Mouse (Mus musculus): ENCODE measurements at regions not wholly inside any gene's neighbourhood (a gene's known extent, or its start where the extent isn't known, plus 50 kb on each side); places are given as distances from the start of the nearest gene placed in this dataset.

DNA sequence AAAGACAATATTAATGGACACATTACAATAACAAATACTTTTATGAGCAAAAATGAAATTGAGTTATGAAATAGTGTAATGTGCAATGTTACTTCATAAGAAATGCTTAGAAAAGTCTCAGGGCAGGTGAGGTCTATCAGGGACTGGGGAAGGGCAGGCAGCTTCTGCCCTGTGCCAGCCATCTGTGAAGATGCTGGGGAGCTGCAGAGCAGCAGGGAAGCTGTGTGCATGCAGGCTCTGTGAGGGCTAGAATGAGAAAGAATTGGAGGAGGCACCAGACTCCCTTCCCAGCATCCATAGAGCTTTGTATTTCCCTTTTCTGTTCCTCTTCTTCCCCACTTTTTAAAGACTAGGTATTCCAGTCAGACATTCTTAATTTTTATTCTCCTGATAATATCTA is 281.8 kb downstream of the Mef2c start:
- no peak for ATAC-seq (ENCODE audit: low read depth)
- no peak overlapping the region for H3K4me2 ChIP-seq (ENCODE audit: low read depth, low read length)

DNA sequence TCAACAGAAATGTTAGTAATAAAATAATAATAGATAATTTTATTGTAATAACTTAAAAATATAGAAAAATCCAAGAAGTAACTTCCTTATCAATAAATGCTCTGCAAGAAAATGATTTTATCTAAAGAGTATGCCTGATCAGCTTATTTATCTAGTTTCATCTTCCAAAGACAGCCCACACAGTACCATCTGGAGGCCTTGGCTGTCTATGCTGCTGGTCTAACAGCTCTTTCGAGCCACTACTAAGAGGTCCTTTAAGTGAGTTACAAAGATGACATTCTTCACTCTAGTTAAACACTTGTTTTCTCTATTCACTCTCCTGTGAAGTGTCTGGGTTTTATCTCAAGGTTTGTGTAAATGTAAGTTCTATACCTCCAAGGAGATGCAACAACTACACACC is 305.7 kb downstream of the Mef2c start:
- Histone ChIP-seq H3K27me3 (ENCODE audit: control insufficient read depth, insufficient read depth, low read length) (no peaks in the 10 kb centered on the region), H3K9me3 (ENCODE audit: control insufficient read depth, low read length) (no peaks in the 10 kb centered on the region), H3K4me3 (ENCODE audit: low read depth, low read length) (no peak overlapping the region), H3K27ac (ENCODE audit: low read depth, low read length) (no peak overlapping the region), H3K36me3 (ENCODE audit: control insufficient read depth, insufficient read depth, low read length) (no peaks in the 10 kb centered on the region), H3K9ac (replicated peaks; ENCODE audit: low read depth, low read length) (no peak overlapping the region), H3K4me2 (ENCODE audit: low read depth, low read length) (no peak overlapping the region), H3K4me1 (ENCODE audit: control insufficient read depth, insufficient read depth, low read length) (no peaks in the 10 kb centered on the region)
- ATAC-seq (ENCODE audit: low read depth): no peak
- 93% methylated on average over 1 of the region's 1 CpGs for WGBS

More for the DNA sequence above, 281.8 kb downstream of the Mef2c start:
- H3K27me3 ChIP-seq (ENCODE audit: control insufficient read depth, insufficient read depth, low read length): no peaks in the 10 kb centered on the region
- no peak overlapping the region for H3K9ac ChIP-seq (replicated peaks; ENCODE audit: low read depth, low read length)
- no peak overlapping the region for H3K4me3 ChIP-seq (ENCODE audit: low read depth, low read length)
- H3K27ac ChIP-seq (ENCODE audit: low read depth, low read length): no peak overlapping the region
- no peaks in the 10 kb centered on the region for H3K4me1 ChIP-seq (ENCODE audit: control insufficient read depth, insufficient read depth, low read length)
- no peaks in the 10 kb centered on the region for H3K36me3 ChIP-seq (ENCODE audit: control insufficient read depth, insufficient read depth, low read length)
- H3K9me3 ChIP-seq (ENCODE audit: control insufficient read depth, low read length): no peaks in the 10 kb centered on the region

DNA sequence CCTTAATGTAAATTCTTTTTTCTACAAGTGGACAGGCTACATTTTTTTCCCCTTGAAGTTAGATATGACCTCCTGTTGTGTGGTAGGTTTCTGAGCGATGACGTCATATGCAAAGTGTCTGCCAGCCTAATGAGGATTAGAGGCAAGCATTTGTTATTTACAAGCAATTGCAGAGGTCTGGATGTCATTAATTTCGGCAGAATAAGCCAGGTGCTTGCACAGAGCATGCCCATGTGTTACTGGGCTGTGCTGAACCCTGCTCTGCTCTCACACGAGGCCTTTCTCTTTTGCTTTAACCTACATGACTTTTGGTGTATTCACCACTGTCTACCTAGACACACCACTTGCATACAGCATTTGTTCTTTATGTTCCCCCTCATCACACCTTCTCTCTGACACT is 316.5 kb downstream of the Mef2c start:
- WGBS: 47% methylated on average over 4 of the region's 4 CpGs
- Histone ChIP-seq H3K4me3 (ENCODE audit: low read depth, low read length) (no peak overlapping the region), H3K36me3 (ENCODE audit: control insufficient read depth, insufficient read depth, low read length) (no peaks in the 10 kb centered on the region), H3K27me3 (ENCODE audit: control insufficient read depth, insufficient read depth, low read length) (no peaks in the 10 kb centered on the region), H3K9me3 (ENCODE audit: control insufficient read depth, low read length) (no peaks in the 10 kb centered on the region), H3K9ac (replicated peaks; ENCODE audit: low read depth, low read length) (no peak overlapping the region), H3K27ac (ENCODE audit: low read depth, low read length) (no peak overlapping the region), H3K4me1 (ENCODE audit: control insufficient read depth, insufficient read depth, low read length) (no peaks in the 10 kb centered on the region), H3K4me2 (ENCODE audit: low read depth, low read length) (no peak overlapping the region)
- peak; percentile 58 for ATAC-seq (ENCODE audit: low read depth)

DNA sequence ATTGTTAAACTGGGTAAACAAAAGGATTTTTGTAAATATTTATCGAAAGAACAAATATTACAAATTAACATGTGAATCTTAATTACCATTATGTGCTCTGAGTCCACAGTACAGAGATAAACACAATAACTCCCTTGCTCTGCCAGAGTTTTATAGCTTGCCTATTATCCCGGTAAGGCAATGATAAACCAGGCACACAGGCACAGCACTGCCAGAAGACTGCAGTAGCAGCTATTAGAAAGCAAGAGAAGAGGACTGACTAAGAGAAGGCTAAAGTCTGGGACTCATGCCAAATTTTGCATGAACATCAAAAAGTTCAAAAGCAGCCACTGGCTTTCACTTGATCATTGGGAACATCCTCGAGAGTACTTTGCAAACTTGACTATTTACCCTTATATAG is 316.9 kb downstream of the Mef2c start:
- ATAC-seq (ENCODE audit: low read depth): peak; percentile 65; the same call in 1 of the 2 replicates
- no peaks in the 10 kb centered on the region for H3K9me3 ChIP-seq (ENCODE audit: control insufficient read depth, low read length)
- H3K9ac ChIP-seq (replicated peaks; ENCODE audit: low read depth, low read length): no peak overlapping the region
- no peaks in the 10 kb centered on the region for H3K27me3 ChIP-seq (ENCODE audit: control insufficient read depth, insufficient read depth, low read length)
- H3K4me2 ChIP-seq (ENCODE audit: low read depth, low read length): no peak overlapping the region
- H3K4me3 ChIP-seq (ENCODE audit: low read depth, low read length): no peak overlapping the region
- H3K36me3 ChIP-seq (ENCODE audit: control insufficient read depth, insufficient read depth, low read length): no peaks in the 10 kb centered on the region
- no peaks in the 10 kb centered on the region for H3K4me1 ChIP-seq (ENCODE audit: control insufficient read depth, insufficient read depth, low read length)
- WGBS: 42% methylated on average over 3 of the region's 3 CpGs
- H3K27ac ChIP-seq (ENCODE audit: low read depth, low read length): no peak overlapping the region

DNA sequence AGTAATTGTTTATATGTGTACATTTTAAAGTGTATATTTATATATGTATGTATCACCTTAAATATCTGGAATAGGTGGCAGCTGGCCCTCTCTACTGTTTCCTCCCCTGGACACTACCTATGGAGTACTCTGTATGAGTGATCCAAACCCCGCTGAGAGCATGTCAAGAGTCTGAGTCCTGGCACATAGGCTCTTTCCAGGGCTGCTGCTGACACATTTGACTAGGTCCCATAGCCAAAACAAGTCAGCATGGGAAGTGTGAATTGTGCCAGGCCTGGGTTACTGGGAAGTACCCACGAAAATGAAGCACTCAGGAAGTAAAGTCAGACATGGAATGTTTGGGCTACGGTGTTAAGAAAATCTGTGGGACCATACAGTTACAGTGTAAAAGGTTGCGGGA is 321.1 kb downstream of the Mef2c start:
- H3K36me3 ChIP-seq (ENCODE audit: control insufficient read depth, insufficient read depth, low read length): no peaks in the 10 kb centered on the region
- H3K9ac ChIP-seq (replicated peaks; ENCODE audit: low read depth, low read length): no peak overlapping the region
- no peaks in the 10 kb centered on the region for H3K4me1 ChIP-seq (ENCODE audit: control insufficient read depth, insufficient read depth, low read length)
- H3K27me3 ChIP-seq (ENCODE audit: control insufficient read depth, insufficient read depth, low read length): no peaks in the 10 kb centered on the region
- no peak overlapping the region for H3K4me2 ChIP-seq (ENCODE audit: low read depth, low read length)
- H3K4me3 ChIP-seq (ENCODE audit: low read depth, low read length): no peak overlapping the region
- no peak overlapping the region for H3K27ac ChIP-seq (ENCODE audit: low read depth, low read length)
- ATAC-seq (ENCODE audit: low read depth): no peak
- WGBS: 88% methylated on average over 4 of the region's 4 CpGs
- H3K9me3 ChIP-seq (ENCODE audit: control insufficient read depth, low read length): no peaks in the 10 kb centered on the region

DNA sequence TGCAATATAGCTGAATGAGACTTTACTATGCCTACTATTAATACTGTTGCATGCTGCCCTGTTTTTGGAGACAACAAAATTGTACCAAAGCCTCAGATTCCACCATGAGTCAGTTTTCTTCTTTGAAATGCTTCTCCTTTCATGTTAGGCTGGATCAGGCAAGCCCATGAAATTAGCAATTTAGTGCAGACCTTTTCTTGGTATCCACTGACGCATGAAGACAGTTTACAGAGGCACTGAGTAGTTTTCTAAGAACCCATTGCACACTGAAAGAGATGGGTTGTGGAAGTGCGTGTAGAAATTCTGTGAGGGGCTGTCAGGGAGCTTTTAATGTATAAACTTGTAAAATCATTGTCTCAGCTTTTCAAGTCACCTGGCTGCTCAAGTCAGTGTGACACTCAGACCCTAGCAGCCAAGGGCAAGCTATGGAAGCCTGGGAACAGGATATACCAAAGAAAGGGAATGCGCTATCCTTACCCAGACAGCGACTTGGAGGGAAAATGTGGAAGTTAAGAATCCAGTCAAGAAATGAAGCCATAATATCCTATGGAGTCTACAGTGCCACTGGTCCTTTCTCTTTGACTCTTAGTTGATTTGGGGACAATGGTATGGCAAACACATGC is 323.1 kb downstream of the Mef2c start:
- Histone ChIP-seq H3K27ac (ENCODE audit: low read depth, low read length) (no peak overlapping the region), H3K4me1 (ENCODE audit: control insufficient read depth, insufficient read depth, low read length) (no peaks in the 10 kb centered on the region)
- 37% methylated on average over 4 of the region's 4 CpGs for WGBS

DNA sequence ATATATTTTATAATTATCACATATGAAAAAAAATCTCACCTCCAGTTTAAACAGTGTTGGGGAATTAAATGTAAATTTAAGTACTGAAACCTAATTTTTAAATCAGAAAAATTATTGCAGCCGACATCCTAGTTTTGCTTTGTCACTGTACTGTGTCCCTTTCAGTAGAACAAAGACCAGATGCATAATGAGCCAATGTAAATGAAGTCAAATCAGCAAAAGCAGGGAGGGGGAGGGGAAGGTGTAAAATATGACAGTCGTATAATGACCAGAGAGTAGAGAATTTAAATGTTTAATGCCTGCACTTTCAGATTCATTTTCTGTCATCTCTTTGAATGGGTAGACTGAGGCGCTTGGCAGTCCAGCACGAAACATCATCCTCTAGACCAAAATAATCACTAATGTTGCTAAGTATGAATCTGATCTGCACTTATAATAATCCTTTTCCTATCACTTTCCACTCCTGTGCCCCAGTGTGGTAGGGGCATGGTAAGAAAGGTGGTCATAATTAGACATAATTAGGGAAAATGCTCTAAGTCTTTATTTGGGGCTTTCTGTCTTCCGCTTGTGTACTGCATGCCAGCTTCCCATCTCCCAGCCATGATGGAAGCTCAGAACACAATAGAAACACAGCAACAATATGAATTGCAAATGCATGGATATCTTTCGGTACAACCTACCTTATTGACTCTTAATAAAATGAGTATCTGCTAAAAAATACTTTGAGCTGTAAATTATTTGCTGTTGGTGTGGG is 356.0 kb upstream of the Tmem161b start:
- H3K27me3 ChIP-seq (ENCODE audit: control insufficient read depth, insufficient read depth, low read length): no peaks in the 10 kb centered on the region
- peak overlapping the region; percentile 14; the same call in 1 of the 2 replicates for H3K4me2 ChIP-seq (ENCODE audit: low read depth, low read length)
- WGBS: 34% methylated on average over 6 of the region's 6 CpGs
- peaks cover 4% of the 10 kb centered on the region; the same call in 1 of the 2 replicates for H3K4me1 ChIP-seq (ENCODE audit: control insufficient read depth, insufficient read depth, low read length)
- no peaks in the 10 kb centered on the region for H3K36me3 ChIP-seq (ENCODE audit: control insufficient read depth, insufficient read depth, low read length)
- no peaks in the 10 kb centered on the region for H3K9me3 ChIP-seq (ENCODE audit: control insufficient read depth, low read length)
- peak overlapping the region; percentile 92 for H3K27ac ChIP-seq (ENCODE audit: low read depth, low read length)
- no peak overlapping the region; the same call in 1 of the 2 replicates for H3K9ac ChIP-seq (replicated peaks; ENCODE audit: low read depth, low read length)
- H3K4me3 ChIP-seq (ENCODE audit: low read depth, low read length): no peak overlapping the region
- peak; percentile 26; the same call in 1 of the 2 replicates for ATAC-seq (ENCODE audit: low read depth)

More for the DNA sequence above, 323.1 kb downstream of the Mef2c start:
- H3K27me3 ChIP-seq (ENCODE audit: control insufficient read depth, insufficient read depth, low read length): no peaks in the 10 kb centered on the region
- no peak overlapping the region for H3K4me2 ChIP-seq (ENCODE audit: low read depth, low read length)
- no peaks in the 10 kb centered on the region for H3K9me3 ChIP-seq (ENCODE audit: control insufficient read depth, low read length)
- ATAC-seq (ENCODE audit: low read depth): peak; percentile 70
- no peak overlapping the region for H3K9ac ChIP-seq (replicated peaks; ENCODE audit: low read depth, low read length)
- H3K4me3 ChIP-seq (ENCODE audit: low read depth, low read length): no peak overlapping the region
- H3K36me3 ChIP-seq (ENCODE audit: control insufficient read depth, insufficient read depth, low read length): no peaks in the 10 kb centered on the region

DNA sequence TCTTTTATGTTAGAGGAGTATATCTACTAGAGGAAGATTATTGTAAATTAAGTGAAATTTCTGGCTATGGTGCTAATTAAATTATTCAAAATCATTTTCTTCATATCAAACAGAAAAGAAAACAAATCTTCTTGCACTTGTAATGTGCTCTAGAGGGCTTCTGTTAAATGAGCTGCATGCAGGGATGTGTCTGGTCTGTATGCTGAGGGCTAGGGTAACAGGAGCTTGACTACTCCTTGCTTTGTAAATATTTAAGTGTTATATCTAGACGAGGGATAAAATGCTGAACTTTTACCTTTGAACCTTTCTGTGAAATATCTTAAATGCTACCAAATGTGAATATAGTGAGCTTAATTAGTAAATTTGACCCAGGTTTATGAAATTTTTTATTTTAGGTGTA is 354.9 kb upstream of the Tmem161b start:
- no peak overlapping the region for H3K9ac ChIP-seq (replicated peaks; ENCODE audit: low read depth, low read length)
- H3K4me2 ChIP-seq (ENCODE audit: low read depth, low read length): no peak overlapping the region
- no peak overlapping the region for H3K4me3 ChIP-seq (ENCODE audit: low read depth, low read length)
- peaks cover 4% of the 10 kb centered on the region; the same call in 1 of the 2 replicates for H3K4me1 ChIP-seq (ENCODE audit: control insufficient read depth, insufficient read depth, low read length)
- ATAC-seq (ENCODE audit: low read depth): no peak
- no peaks in the 10 kb centered on the region for H3K27me3 ChIP-seq (ENCODE audit: control insufficient read depth, insufficient read depth, low read length)
- 51% methylated on average over 1 of the region's 1 CpGs for WGBS
- H3K9me3 ChIP-seq (ENCODE audit: control insufficient read depth, low read length): no peaks in the 10 kb centered on the region
- no peaks in the 10 kb centered on the region for H3K36me3 ChIP-seq (ENCODE audit: control insufficient read depth, insufficient read depth, low read length)
- H3K27ac ChIP-seq (ENCODE audit: low read depth, low read length): peak overlapping the region; percentile 69

DNA sequence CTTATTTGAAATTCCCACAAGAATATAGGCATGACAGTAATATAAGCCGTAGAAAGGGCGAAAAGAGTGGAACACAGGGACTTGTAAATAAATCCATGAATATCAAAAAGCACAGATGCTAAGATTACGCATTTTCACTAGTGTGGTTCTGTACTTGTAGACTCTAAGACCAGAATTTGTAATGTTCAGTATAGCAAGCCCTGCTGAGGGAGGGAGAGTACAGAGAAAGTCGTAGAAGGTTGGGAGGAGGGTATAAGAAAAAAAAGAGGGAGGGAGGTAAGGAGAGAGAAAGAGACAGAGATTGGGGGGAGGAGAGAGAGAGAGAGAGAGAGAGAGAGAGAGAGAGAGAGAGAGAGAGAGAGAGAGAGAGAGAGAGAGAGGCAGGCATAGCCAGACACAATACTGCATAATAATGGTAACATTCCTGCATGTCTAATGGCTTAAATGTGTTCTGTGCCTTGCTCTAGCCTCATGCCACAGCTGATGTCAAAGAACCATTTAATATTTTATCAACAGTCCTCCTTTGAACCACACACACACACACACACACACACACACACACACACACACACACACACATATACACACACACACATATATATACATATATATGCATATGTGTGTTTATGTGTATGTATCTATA is 354.1 kb upstream of the Tmem161b start:
- H3K36me3 ChIP-seq (ENCODE audit: control insufficient read depth, insufficient read depth, low read length): no peaks in the 10 kb centered on the region
- 25% methylated on average over 4 of the region's 4 CpGs for WGBS
- H3K4me1 ChIP-seq (ENCODE audit: control insufficient read depth, insufficient read depth, low read length): peaks cover 4% of the 10 kb centered on the region; the same call in 1 of the 2 replicates
- peak; percentile 68 for ATAC-seq (ENCODE audit: low read depth)
- H3K27me3 ChIP-seq (ENCODE audit: control insufficient read depth, insufficient read depth, low read length): no peaks in the 10 kb centered on the region
- H3K4me3 ChIP-seq (ENCODE audit: low read depth, low read length): no peak overlapping the region
- no peaks in the 10 kb centered on the region for H3K9me3 ChIP-seq (ENCODE audit: control insufficient read depth, low read length)
- H3K27ac ChIP-seq (ENCODE audit: low read depth, low read length): peak overlapping the region; percentile 80
- no peak overlapping the region for H3K9ac ChIP-seq (replicated peaks; ENCODE audit: low read depth, low read length)
- H3K4me2 ChIP-seq (ENCODE audit: low read depth, low read length): no peak overlapping the region
